Mouse (Mus musculus): ENCODE results near the gene Fcor.
A peak's percentile ranks its signal among the peaks of the same experiment; 100 is the strongest.

DNA sequence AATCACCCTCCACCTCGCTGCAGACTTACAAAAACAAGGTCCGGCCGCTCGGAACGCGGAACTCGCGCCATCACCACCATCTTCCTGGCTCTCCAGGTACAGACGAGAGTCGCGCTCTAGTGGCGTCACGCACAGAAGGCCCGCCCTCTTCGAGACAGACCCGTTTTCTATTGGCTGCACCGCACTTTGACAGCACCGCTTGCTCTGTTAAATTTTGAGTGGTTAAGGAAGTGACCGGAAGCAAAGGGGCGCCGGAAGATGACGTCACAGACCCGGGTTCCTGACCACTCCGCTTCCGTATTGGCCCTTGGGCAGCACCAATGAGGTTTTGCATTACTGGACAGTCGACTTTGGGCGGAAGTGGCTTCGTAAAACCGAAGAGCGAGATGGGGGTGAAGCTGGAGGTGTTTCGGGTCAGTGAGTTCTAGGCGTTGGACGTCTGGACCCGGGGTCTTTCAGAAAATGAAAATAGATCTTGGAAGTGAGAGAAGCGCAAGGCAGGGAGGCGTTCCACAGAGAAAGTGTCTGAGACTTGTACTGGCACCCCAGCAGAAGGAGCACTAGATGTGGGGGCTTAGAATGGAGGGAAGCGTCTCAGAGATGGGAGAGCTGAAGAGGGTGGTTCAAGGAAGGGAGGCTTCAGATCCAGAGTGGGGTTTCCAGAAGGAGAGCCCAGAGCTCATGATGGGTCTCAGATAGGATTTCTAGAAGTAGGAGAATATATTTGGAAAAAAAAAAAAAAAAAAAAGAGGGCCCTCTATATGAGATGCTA lies 50.8 kb downstream of the Fcor start, which contains the start of the genes Xab2 and Pet100:
- no peak for TF ChIP-seq MAX (IDR thresholded peaks at IDR 0.05; ENCODE audit: low read length)
- TF ChIP-seq MXI1 (IDR thresholded peaks at IDR 0.05; ENCODE audit: low read depth, low read length) = peak; percentile 87
- TF ChIP-seq EP300 (IDR thresholded peaks at IDR 0.05; ENCODE audit: low read depth in 1 of 2, low read length in 2 of 2) = no peak
- TF ChIP-seq GATA1 (IDR thresholded peaks at IDR 0.05; ENCODE audit: low read depth, low read length) = 0 out of 2 replicates have a peak, but pooled peaks have one; percentile 4
- TF ChIP-seq POLR2A (IDR thresholded peaks at IDR 0.05; ENCODE audit: control insufficient read depth in 1 of 2, insufficient read depth in 1 of 2, low read depth in 1 of 2, low read length in 2 of 2, poor library complexity in 1 of 2) = peak; percentile 13 to 69; a peak in 2 of 4 replicates
- no peak for TF ChIP-seq CTCF (IDR thresholded peaks at IDR 0.05 in 2 of 3, conservative IDR thresholded peaks at IDR 0.05 in 1 of 3; ENCODE audit: control insufficient read depth in 1 of 3, insufficient read depth in 1 of 3, low read depth in 2 of 3, low read length in 3 of 3, poor library complexity in 1 of 3, severe bottlenecking in 1 of 3)
- TF ChIP-seq KAT2A (conservative IDR thresholded peaks at IDR 0.05; ENCODE audit: low read depth, low read length) = peak; percentile 94
- TF ChIP-seq SIN3A (IDR thresholded peaks at IDR 0.05; ENCODE audit: low read length) = peak; percentile 100
- TF ChIP-seq POLR2AphosphoS5 (IDR thresholded peaks at IDR 0.05; ENCODE audit: borderline replicate concordance, low read depth, low read length) = no peak
- no peak for TF ChIP-seq MAFK (IDR thresholded peaks at IDR 0.05; ENCODE audit: borderline replicate concordance, low read depth, low read length)
- no peak for TF ChIP-seq ZC3H11A (IDR thresholded peaks at IDR 0.05; ENCODE audit: low read depth, low read length)
